Mouse (Mus musculus) lung, postnatal 25 days (tissue): Measurements from ENCODE around the gene Siglec1.
A peak's percentile ranks its signal among the peaks of the same experiment; 100 is the strongest.
"Not testable (repeated sequence)": the region's sequence is repeated elsewhere in the genome, so short reads cannot be mapped to it uniquely, and the experiment has no call there.

Experiments used
- DNase-seq: peaks from one replicate; pipeline ENCODE4 v3.0.0; 2022; ENCODE audit warnings: low spot score

The Siglec1 gene

GRCm38 (mm10) chr2:131086667-131087390 is at the start of gene Siglec1:
Gene Siglec1, minus strand, starts transcription at chr2:131086765.
- DNase-seq = peak; percentile 24

GRCm38 (mm10) chr2:131135521-131136139 is 49.1 kb upstream of the Siglec1 start:
- DNase-seq = no peak

- no peak for DNase-seq
Observed at GRCm38 (mm10) chr2:131134826-131135400, 48.3 kb upstream of the Siglec1 start.

GRCm38 (mm10) chr2:131134381-131134780 is 47.8 kb upstream of the Siglec1 start:
- DNase-seq = peak; percentile 80

- no peak for DNase-seq
Observed at GRCm38 (mm10) chr2:131132930-131133547, 46.5 kb upstream of the Siglec1 start, which contains the start of gene Gm11037. Gene Gm11037, plus strand, starts transcription at chr2:131133497.

- DNase-seq = no peak
Observed at GRCm38 (mm10) chr2:131132111-131132888, 45.7 kb upstream of the Siglec1 start.

- DNase-seq = no peak
Observed at GRCm38 (mm10) chr2:131130849-131131248, 44.3 kb upstream of the Siglec1 start.

- DNase-seq = peak; percentile 52
Observed at GRCm38 (mm10) chr2:131129836-131130235, 43.3 kb upstream of the Siglec1 start.

- DNase-seq = no peak
Observed at GRCm38 (mm10) chr2:131128636-131129157, 42.1 kb upstream of the Siglec1 start.

- DNase-seq = peak; percentile 57
Observed at GRCm38 (mm10) chr2:131128211-131128610, 41.6 kb upstream of the Siglec1 start.

GRCm38 (mm10) chr2:131127161-131127730 is 40.7 kb upstream of the Siglec1 start, which contains the start of gene Hspa12b:
Gene Hspa12b, plus strand, starts transcription at chr2:131127280.
- peak; percentile 56 for DNase-seq

- no peak for DNase-seq
Observed at GRCm38 (mm10) chr2:131125964-131126815, 39.6 kb upstream of the Siglec1 start.

- DNase-seq = no peak
Observed at GRCm38 (mm10) chr2:131125157-131125963, 38.8 kb upstream of the Siglec1 start.

GRCm38 (mm10) chr2:131124166-131124565 is 37.6 kb upstream of the Siglec1 start:
- no peak for DNase-seq

GRCm38 (mm10) chr2:131118968-131119574 is 32.5 kb upstream of the Siglec1 start:
- no peak for DNase-seq

GRCm38 (mm10) chr2:131105989-131106388 is 19.4 kb upstream of the Siglec1 start:
- DNase-seq = no peak

GRCm38 (mm10) chr2:131105061-131105460 is 18.5 kb upstream of the Siglec1 start:
- DNase-seq = not testable (repeated sequence)

GRCm38 (mm10) chr2:131104021-131104420 is 17.5 kb upstream of the Siglec1 start:
- DNase-seq = no peak

- DNase-seq = no peak
Observed at GRCm38 (mm10) chr2:131101530-131101929, 15.0 kb upstream of the Siglec1 start.
